In genomic region chr19:15866851-15867250, GRCm38 (mm10) we compare ENCODE assay signal across 9 mouse cellular contexts.
DNase-seq lines count a peak whose midpoint lies in the region; ATAC-seq and TF ChIP-seq lines count a peak whose summit lies in the region.
"Had no signal": no experiment of that assay in that cellular context is flagged by ENCODE, and none has a peak within 500 bp of the region (broad histone marks: within the 10 kb centered on the region; RNA-seq: fewer than 3 reads in every experiment).

No protein-coding gene starts in this region.

- 76% methylated on average over 4 of the region's 4 CpGs for WGBS in intestine, postnatal 0 days
- WGBS in intestine, embryonic 16.5 days: 71% methylated on average over 4 of the region's 4 CpGs
- WGBS in midbrain, postnatal 0 days: 49% methylated on average over 4 of the region's 4 CpGs

- no peaks in the 10 kb centered on the region for H3K27me3 ChIP-seq in intestine, postnatal 0 days (replicated peaks; ENCODE audit: control insufficient read depth, insufficient read depth, low read length)
- H3K27me3 ChIP-seq in intestine, embryonic 16.5 days (replicated peaks; ENCODE audit: control insufficient read depth, insufficient read depth, low read length): no peaks in the 10 kb centered on the region
- H3K27me3 ChIP-seq in midbrain, postnatal 0 days (ENCODE audit: insufficient read depth, low read length): no peaks in the 10 kb centered on the region

- no peak overlapping the region for H3K4me2 ChIP-seq in intestine, postnatal 0 days (replicated peaks; ENCODE audit: low read depth)
- H3K4me2 ChIP-seq in intestine, embryonic 16.5 days (ENCODE audit: low read depth, low read length): no peak overlapping the region
- no peak overlapping the region for H3K4me2 ChIP-seq in midbrain, postnatal 0 days (ENCODE audit: low read depth, low read length, poor library complexity, severe bottlenecking)
- H3K4me2 ChIP-seq: limb, embryonic 13.5 days had no signal

- ATAC-seq in intestine, postnatal 0 days: no peak
- ATAC-seq in intestine, embryonic 16.5 days: no peak
- ATAC-seq in midbrain, postnatal 0 days (ENCODE audit: low FRiP score): peak; percentile 29; the same call in 1 of the 2 replicates

- intact Hi-C loops in heart, postnatal 36 days (cut with DNase I): loop anchor here (1.0 to 5.0 kb wide), 2 partner anchors 98 to 115 kb away; partner anchors contain the start of gene Cep78

- peak; percentile 64 for TF ChIP-seq CTCF in intestine, postnatal 0 days (IDR thresholded peaks at IDR 0.05; ENCODE audit: low read depth)
- peak; percentile 58 for TF ChIP-seq CTCF in midbrain, postnatal 0 days (IDR thresholded peaks at IDR 0.05)

- no peak overlapping the region for H3K9ac ChIP-seq in intestine, postnatal 0 days (ENCODE audit: low read depth, low read length)
- no peak overlapping the region for H3K9ac ChIP-seq in intestine, embryonic 16.5 days (ENCODE audit: low read depth, low read length)
- no peak overlapping the region for H3K9ac ChIP-seq in midbrain, postnatal 0 days (replicated peaks; ENCODE audit: low read length, poor library complexity, severe bottlenecking)
- H3K9ac ChIP-seq: limb, embryonic 13.5 days had no signal

- no peaks in the 10 kb centered on the region for H3K4me1 ChIP-seq in intestine, postnatal 0 days (replicated peaks; ENCODE audit: control insufficient read depth, insufficient read depth, low read length)
- H3K4me1 ChIP-seq in intestine, embryonic 16.5 days (ENCODE audit: control insufficient read depth, insufficient read depth, low read length): no peaks in the 10 kb centered on the region
- H3K4me1 ChIP-seq in midbrain, postnatal 0 days (ENCODE audit: insufficient read depth, low read length): no peaks in the 10 kb centered on the region

- H3K36me3 ChIP-seq in intestine, postnatal 0 days (ENCODE audit: control insufficient read depth, insufficient read depth): no peaks in the 10 kb centered on the region
- H3K36me3 ChIP-seq in intestine, embryonic 16.5 days (ENCODE audit: control insufficient read depth, insufficient read depth, low read length): no peaks in the 10 kb centered on the region
- H3K36me3 ChIP-seq in midbrain, postnatal 0 days (ENCODE audit: insufficient read depth, low read length): no peaks in the 10 kb centered on the region
- H3K36me3 ChIP-seq: limb, embryonic 13.5 days had no signal

- H3K4me3 ChIP-seq in intestine, postnatal 0 days (ENCODE audit: low read depth, low read length): no peak overlapping the region
- H3K4me3 ChIP-seq in intestine, embryonic 16.5 days (ENCODE audit: low read length): no peak overlapping the region
- no peak overlapping the region for H3K4me3 ChIP-seq in midbrain, postnatal 0 days (ENCODE audit: low read depth, low read length)
- H3K4me3 ChIP-seq: limb, embryonic 13.5 days had no signal

- no peak overlapping the region for H3K27ac ChIP-seq in intestine, postnatal 0 days (ENCODE audit: low read depth, low read length)
- H3K27ac ChIP-seq in intestine, embryonic 16.5 days (ENCODE audit: low read length): no peak overlapping the region
- no peak overlapping the region for H3K27ac ChIP-seq in midbrain, postnatal 0 days (ENCODE audit: low read depth, low read length)
- H3K27ac ChIP-seq: limb, embryonic 13.5 days had no signal

- no peaks in the 10 kb centered on the region for H3K9me3 ChIP-seq in intestine, postnatal 0 days (ENCODE audit: control insufficient read depth)
- no peaks in the 10 kb centered on the region for H3K9me3 ChIP-seq in intestine, embryonic 16.5 days (ENCODE audit: control insufficient read depth, low read length)
- no peaks in the 10 kb centered on the region for H3K9me3 ChIP-seq in midbrain, postnatal 0 days (ENCODE audit: low read length)
- H3K9me3 ChIP-seq: limb, embryonic 13.5 days had no signal

- DNase-seq in B cell, adult 2 months: peak; percentile 54 to 58
- DNase-seq in ZHBTc4 (ENCODE audit: low read depth, low spot score): peak; percentile 44
- DNase-seq in heart, postnatal 36 days: peak; percentile 5 to 29
- DNase-seq in midbrain, postnatal 0 days (ENCODE audit: low spot score): no peak
- no peak for DNase-seq in yolk sac, embryonic 10.5 days (ENCODE audit: low spot score)
- no peak for DNase-seq in gastrocnemius, adult 8-10 months (ENCODE audit: low spot score in 2 of 2)

Comparison
In these comparisons a context has a peak if more than half of its experiments do, and no peak if none do; other contexts are left out.
1. DNase-seq: peak in B cell, adult 2 months (2 of 2), ZHBTc4 (single experiment) and heart, postnatal 36 days (2 of 2); none in midbrain, postnatal 0 days (single experiment), yolk sac, embryonic 10.5 days (single experiment) and gastrocnemius, adult 8-10 months (0 of 2).